Mouse (Mus musculus) liver, adult 2 months (tissue): ENCODE measurements around the gene Scrt2.

Source experiments
- CTCF ChIP-seq: fragments of 200-500 bp; IDR thresholded peaks from 2 replicates; pipeline ENCODE4 v1.5.1; 2011; ENCODE audit warnings: low read depth, low read length, control low read depth
- POLR2A ChIP-seq: fragments of 200-500 bp; IDR thresholded peaks from 2 replicates; pipeline ENCODE4 v1.6.1; 2011; ENCODE audit warnings: low read length, control low read depth; ENCODE audit not compliant: insufficient read depth; ENCODE audit errors: extremely low read depth

DNA sequence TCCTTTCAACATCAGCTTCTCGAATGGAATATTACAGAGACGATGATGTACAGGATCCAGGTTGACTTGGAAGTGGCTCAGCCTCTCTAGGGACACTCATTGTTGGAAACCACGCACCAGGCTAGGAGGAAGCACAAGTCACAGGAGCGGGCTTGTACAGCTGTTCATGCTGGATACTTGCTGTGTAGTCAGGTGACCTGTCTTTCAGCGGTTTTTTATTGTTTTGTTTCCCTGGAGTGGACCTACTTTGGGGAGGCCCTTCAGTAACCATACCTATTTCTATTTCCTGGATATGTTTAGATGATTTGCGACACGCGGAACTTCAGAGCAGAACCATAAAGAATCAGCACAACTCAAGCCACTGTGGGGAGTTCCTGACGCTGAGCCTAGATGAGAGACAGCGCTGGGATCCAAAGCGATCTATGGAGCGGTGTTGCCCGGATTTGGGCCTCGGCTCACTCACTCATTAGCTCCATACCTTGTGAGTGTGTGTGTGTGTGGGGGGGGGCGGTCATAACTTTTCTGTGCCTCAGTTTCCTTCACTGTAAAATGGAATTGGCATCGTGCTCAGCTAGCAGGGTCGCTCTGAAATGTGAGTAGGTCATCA lies 23.5 kb downstream of the Scrt2 start:
- TF ChIP-seq CTCF (no peak), POLR2A (no peak)
